Mouse (Mus musculus): ENCODE results near the gene Aldh4a1. TPM values are rescaled to one million over a fixed set of nuclear protein-coding genes. Genes with fewer than 3 reads are reported as not detected.

Gene Aldh4a1
- polyA plus RNA-seq, 1 experiment from 2014 or later = 27.0 TPM

- H3K36me3 ChIP-seq (ENCODE audit: control insufficient read depth, insufficient read depth, low read length) = no peaks in the 10 kb centered on the region
- ATAC-seq = no peak
- no peak overlapping the region for H3K9ac ChIP-seq (ENCODE audit: low read depth, low read length)
- no peaks in the 10 kb centered on the region for H3K4me1 ChIP-seq (ENCODE audit: control insufficient read depth, insufficient read depth, low read length)
- H3K4me3 ChIP-seq (ENCODE audit: low read depth, low read length) = no peak overlapping the region
- H3K4me2 ChIP-seq (ENCODE audit: low read length) = no peak overlapping the region
- no peak overlapping the region for H3K27ac ChIP-seq (ENCODE audit: low read length)
- WGBS = 45% methylated on average over 6 of the region's 6 CpGs
- no peaks in the 10 kb centered on the region for H3K9me3 ChIP-seq (replicated peaks; ENCODE audit: control insufficient read depth, low read length, poor library complexity, severe bottlenecking)
- H3K27me3 ChIP-seq (ENCODE audit: control insufficient read depth, insufficient read depth, low read depth, low read length) = no peaks in the 10 kb centered on the region
Measured at GRCm38 (mm10) chr4:139667632-139668031, 45.0 kb downstream of the Aldh4a1 start.

DNA sequence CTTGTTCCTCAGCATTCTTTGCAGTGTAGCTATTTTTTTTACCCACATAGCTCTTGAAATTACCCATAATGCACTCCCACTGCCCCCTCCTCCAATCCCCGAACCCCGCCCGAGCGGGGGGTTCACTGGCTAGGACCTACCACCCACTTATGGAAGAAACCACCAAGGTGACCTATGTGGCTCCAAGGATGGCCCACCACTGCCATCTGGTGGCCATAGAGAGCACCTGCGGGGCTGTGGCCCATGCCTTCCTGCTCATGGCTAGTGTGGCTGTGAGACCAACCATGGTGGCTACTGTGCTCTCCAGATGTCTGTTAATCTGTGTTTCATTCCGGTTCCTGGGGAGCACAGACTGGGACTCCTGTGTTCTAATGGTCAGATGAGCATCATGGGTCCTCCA, 47.2 kb downstream of the Aldh4a1 start:
- Histone ChIP-seq H3K9ac (ENCODE audit: low read depth, low read length) (no peak overlapping the region), H3K4me1 (ENCODE audit: control insufficient read depth, insufficient read depth, low read length) (no peaks in the 10 kb centered on the region), H3K9me3 (replicated peaks; ENCODE audit: control insufficient read depth, low read length, poor library complexity, severe bottlenecking) (no peaks in the 10 kb centered on the region), H3K27ac (ENCODE audit: low read length) (no peak overlapping the region), H3K36me3 (ENCODE audit: control insufficient read depth, insufficient read depth, low read length) (no peaks in the 10 kb centered on the region), H3K27me3 (ENCODE audit: control insufficient read depth, insufficient read depth, low read depth, low read length) (no peaks in the 10 kb centered on the region), H3K4me3 (ENCODE audit: low read depth, low read length) (no peak overlapping the region), H3K4me2 (ENCODE audit: low read length) (no peak overlapping the region)
- WGBS = 12% methylated on average over 6 of the region's 6 CpGs
- ATAC-seq = no peak

DNA sequence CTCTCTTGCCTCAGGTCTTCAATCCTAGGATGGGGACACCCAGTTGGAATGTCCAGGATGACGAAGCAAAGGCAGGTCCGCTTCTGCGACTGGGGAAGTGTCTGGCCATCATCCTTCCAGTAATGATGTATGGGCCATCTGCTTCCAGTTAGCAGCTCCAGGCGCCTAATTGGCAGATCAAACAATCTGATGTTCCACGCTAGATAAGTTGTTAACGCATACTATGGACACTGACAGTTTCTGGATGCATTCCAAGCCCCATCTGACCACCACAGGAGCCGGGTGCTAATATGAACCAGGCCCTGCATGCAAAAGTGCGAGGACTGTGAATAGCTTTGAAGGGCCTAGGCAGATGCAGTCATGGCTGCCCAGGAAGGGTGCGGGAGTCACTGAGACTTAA, 53.0 kb downstream of the Aldh4a1 start:
- no peaks in the 10 kb centered on the region for H3K4me1 ChIP-seq (ENCODE audit: control insufficient read depth, insufficient read depth, low read length)
- 0 out of 2 replicates have a peak, but pooled peaks cover 7% of the 10 kb centered on the region for H3K9me3 ChIP-seq (replicated peaks; ENCODE audit: control insufficient read depth, low read length, poor library complexity, severe bottlenecking)
- no peak overlapping the region for H3K27ac ChIP-seq (ENCODE audit: low read length)
- no peaks in the 10 kb centered on the region for H3K36me3 ChIP-seq (ENCODE audit: control insufficient read depth, insufficient read depth, low read length)
- no peaks in the 10 kb centered on the region for H3K27me3 ChIP-seq (ENCODE audit: control insufficient read depth, insufficient read depth, low read depth, low read length)
- H3K9ac ChIP-seq (ENCODE audit: low read depth, low read length) = no peak overlapping the region
- no peak overlapping the region for H3K4me3 ChIP-seq (ENCODE audit: low read depth, low read length)
- no peak for ATAC-seq
- WGBS = 55% methylated on average over 9 of the region's 9 CpGs
- H3K4me2 ChIP-seq (ENCODE audit: low read length) = no peak overlapping the region

GRCm38 (mm10) chr4:139683728-139684638, 61.3 kb downstream of the Aldh4a1 start:
- WGBS = 80% methylated on average over 22 of the region's 22 CpGs
- H3K4me3 ChIP-seq (ENCODE audit: low read depth, low read length) = no peak overlapping the region
- H3K36me3 ChIP-seq (ENCODE audit: control insufficient read depth, insufficient read depth, low read length) = no peaks in the 10 kb centered on the region

GRCm38 (mm10) chr4:139684639-139685017, 62.0 kb downstream of the Aldh4a1 start:
- Histone ChIP-seq H3K4me3 (ENCODE audit: low read depth, low read length) (no peak overlapping the region), H3K4me2 (ENCODE audit: low read length) (no peak overlapping the region), H3K9me3 (replicated peaks; ENCODE audit: control insufficient read depth, low read length, poor library complexity, severe bottlenecking) (no peaks in the 10 kb centered on the region; the same call in 1 of the 2 replicates), H3K27me3 (ENCODE audit: control insufficient read depth, insufficient read depth, low read depth, low read length) (no peaks in the 10 kb centered on the region), H3K36me3 (ENCODE audit: control insufficient read depth, insufficient read depth, low read length) (no peaks in the 10 kb centered on the region), H3K4me1 (ENCODE audit: control insufficient read depth, insufficient read depth, low read length) (no peaks in the 10 kb centered on the region), H3K9ac (ENCODE audit: low read depth, low read length) (no peak overlapping the region), H3K27ac (ENCODE audit: low read length) (no peak overlapping the region)
- WGBS = 9% methylated on average over 3 of the region's 3 CpGs
- ATAC-seq = no peak

More at GRCm38 (mm10) chr4:139683728-139684638, 61.3 kb downstream of the Aldh4a1 start:
- no peak overlapping the region for H3K9ac ChIP-seq (ENCODE audit: low read depth, low read length)
- no peak for ATAC-seq
- H3K27me3 ChIP-seq (ENCODE audit: control insufficient read depth, insufficient read depth, low read depth, low read length) = no peaks in the 10 kb centered on the region
- H3K4me2 ChIP-seq (ENCODE audit: low read length) = no peak overlapping the region
- H3K27ac ChIP-seq (ENCODE audit: low read length) = no peak overlapping the region
- peaks cover 3% of the 10 kb centered on the region; the same call in 1 of the 2 replicates for H3K9me3 ChIP-seq (replicated peaks; ENCODE audit: control insufficient read depth, low read length, poor library complexity, severe bottlenecking)
- H3K4me1 ChIP-seq (ENCODE audit: control insufficient read depth, insufficient read depth, low read length) = no peaks in the 10 kb centered on the region

GRCm38 (mm10) chr4:139688058-139688457, 65.4 kb downstream of the Aldh4a1 start:
- 55% methylated on average over 9 of the region's 9 CpGs for WGBS
- Histone ChIP-seq H3K4me2 (ENCODE audit: low read length) (no peak overlapping the region), H3K27ac (ENCODE audit: low read length) (no peak overlapping the region), H3K9me3 (replicated peaks; ENCODE audit: control insufficient read depth, low read length, poor library complexity, severe bottlenecking) (no peaks in the 10 kb centered on the region), H3K4me1 (ENCODE audit: control insufficient read depth, insufficient read depth, low read length) (no peaks in the 10 kb centered on the region), H3K9ac (ENCODE audit: low read depth, low read length) (no peak overlapping the region), H3K36me3 (ENCODE audit: control insufficient read depth, insufficient read depth, low read length) (no peaks in the 10 kb centered on the region), H3K4me3 (ENCODE audit: low read depth, low read length) (no peak overlapping the region), H3K27me3 (ENCODE audit: control insufficient read depth, insufficient read depth, low read depth, low read length) (no peaks in the 10 kb centered on the region; the same call in 1 of the 2 replicates)
- no peak for ATAC-seq

DNA sequence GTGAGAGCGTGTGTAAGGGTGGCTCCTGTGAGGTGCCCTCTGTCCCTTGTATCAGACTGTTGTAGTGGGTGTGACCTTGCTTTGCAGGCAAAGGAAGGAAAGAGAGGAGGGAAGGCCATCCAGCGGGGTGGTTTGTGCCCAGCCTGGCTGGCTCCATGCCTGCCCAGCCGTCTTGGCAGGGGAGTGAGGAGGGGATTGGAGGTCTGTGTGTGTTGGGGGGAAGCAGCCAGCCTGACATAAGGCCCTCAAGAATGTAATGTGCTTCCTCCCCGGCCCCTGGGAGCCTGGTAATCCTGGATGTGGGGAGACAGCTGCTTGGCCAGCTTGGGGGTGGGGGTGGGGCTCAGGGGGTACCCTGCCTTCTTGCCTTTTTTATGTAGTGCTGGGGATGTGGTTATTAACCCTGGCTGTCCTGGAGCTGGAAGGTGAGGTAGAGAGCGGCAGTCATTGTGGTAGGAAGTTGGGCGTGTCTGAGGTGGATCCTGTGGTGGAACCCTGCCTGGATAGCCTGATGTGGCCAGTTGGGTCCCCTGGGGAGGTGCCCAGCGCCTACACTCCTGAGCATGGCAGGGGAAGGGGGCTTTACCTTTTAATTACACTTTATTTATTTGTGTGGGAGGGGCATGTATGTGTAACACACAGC, 67.1 kb downstream of the Aldh4a1 start:
- Histone ChIP-seq H3K9ac (ENCODE audit: low read depth, low read length) (no peak overlapping the region), H3K4me2 (ENCODE audit: low read length) (no peak overlapping the region), H3K4me3 (ENCODE audit: low read depth, low read length) (no peak overlapping the region), H3K27ac (ENCODE audit: low read length) (no peak overlapping the region), H3K9me3 (replicated peaks; ENCODE audit: control insufficient read depth, low read length, poor library complexity, severe bottlenecking) (no peaks in the 10 kb centered on the region), H3K27me3 (ENCODE audit: control insufficient read depth, insufficient read depth, low read depth, low read length) (peaks cover 5% of the 10 kb centered on the region; the same call in 1 of the 2 replicates), H3K36me3 (ENCODE audit: control insufficient read depth, insufficient read depth, low read length) (no peaks in the 10 kb centered on the region), H3K4me1 (ENCODE audit: control insufficient read depth, insufficient read depth, low read length) (no peaks in the 10 kb centered on the region)
- 40% methylated on average over 7 of the region's 7 CpGs for WGBS
- no peak for ATAC-seq

DNA sequence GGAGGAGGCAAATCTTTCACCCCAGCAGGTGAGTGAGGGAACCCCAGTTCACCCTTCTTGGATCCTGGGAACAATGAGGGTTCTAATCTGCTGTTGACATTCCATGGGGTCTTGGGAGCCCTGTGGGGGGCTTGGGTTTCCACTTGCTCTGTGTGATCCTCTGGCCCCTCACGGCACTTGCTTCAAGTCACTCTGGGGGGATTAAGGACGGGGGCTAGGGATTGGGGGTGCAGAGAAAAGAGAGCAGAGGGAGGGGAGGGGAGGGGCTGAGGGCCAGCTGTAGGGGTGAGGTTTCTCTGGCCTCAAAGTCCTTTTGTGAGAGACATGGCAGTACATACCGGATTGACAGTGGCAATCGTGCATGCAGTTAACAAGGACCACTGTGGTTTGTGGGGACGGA, 70.6 kb downstream of the Aldh4a1 start:
- Histone ChIP-seq H3K9me3 (replicated peaks; ENCODE audit: control insufficient read depth, low read length, poor library complexity, severe bottlenecking) (no peaks in the 10 kb centered on the region), H3K27ac (ENCODE audit: low read length) (no peak overlapping the region), H3K27me3 (ENCODE audit: control insufficient read depth, insufficient read depth, low read depth, low read length) (peaks cover 5% of the 10 kb centered on the region; the same call in 1 of the 2 replicates), H3K4me1 (ENCODE audit: control insufficient read depth, insufficient read depth, low read length) (no peaks in the 10 kb centered on the region; the same call in 1 of the 2 replicates), H3K9ac (ENCODE audit: low read depth, low read length) (no peak overlapping the region), H3K36me3 (ENCODE audit: control insufficient read depth, insufficient read depth, low read length) (no peaks in the 10 kb centered on the region), H3K4me3 (ENCODE audit: low read depth, low read length) (no peak overlapping the region), H3K4me2 (ENCODE audit: low read length) (no peak overlapping the region)
- WGBS = 12% methylated on average over 5 of the region's 5 CpGs
- no peak for ATAC-seq

DNA sequence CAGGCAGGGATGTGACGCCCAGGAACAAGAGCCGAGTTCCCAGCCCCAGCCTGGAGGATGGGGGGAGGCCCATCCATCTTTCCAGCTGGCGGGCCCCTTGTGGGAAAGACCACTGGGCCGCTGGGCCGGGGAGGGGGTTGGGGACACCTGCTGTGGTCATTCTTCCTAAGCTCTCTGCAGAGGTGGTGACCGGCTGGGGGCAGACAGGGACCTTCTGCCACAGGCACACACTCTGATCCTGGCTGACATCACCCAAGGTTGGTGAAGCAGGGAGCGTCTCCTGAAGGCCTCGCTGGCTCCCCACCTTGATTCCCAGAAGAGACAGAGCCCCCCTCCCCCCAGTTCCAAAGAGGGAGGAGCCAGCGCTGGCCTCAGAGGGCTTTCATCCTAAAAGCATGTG, 75.1 kb downstream of the Aldh4a1 start:
- no peak for ATAC-seq
- Histone ChIP-seq H3K4me1 (ENCODE audit: control insufficient read depth, insufficient read depth, low read length) (no peaks in the 10 kb centered on the region; the same call in 1 of the 2 replicates), H3K9ac (ENCODE audit: low read depth, low read length) (0 out of 2 replicates have a peak overlapping the region, but pooled peaks have one; percentile 26), H3K27me3 (ENCODE audit: control insufficient read depth, insufficient read depth, low read depth, low read length) (peaks cover 5% of the 10 kb centered on the region; the same call in 1 of the 2 replicates), H3K4me3 (ENCODE audit: low read depth, low read length) (no peak overlapping the region), H3K36me3 (ENCODE audit: control insufficient read depth, insufficient read depth, low read length) (no peaks in the 10 kb centered on the region), H3K4me2 (ENCODE audit: low read length) (no peak overlapping the region), H3K27ac (ENCODE audit: low read length) (no peak overlapping the region), H3K9me3 (replicated peaks; ENCODE audit: control insufficient read depth, low read length, poor library complexity, severe bottlenecking) (no peaks in the 10 kb centered on the region)
- 9% methylated on average over 9 of the region's 9 CpGs for WGBS
